Mouse (Mus musculus): ENCODE measurements around the gene Mlf2. TPM values are rescaled to one million over a fixed set of nuclear protein-coding genes. Genes with fewer than 3 reads are reported as not detected.
A peak's percentile ranks its signal among the peaks of the same experiment; 100 is the strongest.

Gene Mlf2
- total and polyA plus RNA-seq, 3 experiments = 116 to 203 (median 124) TPM

DNA sequence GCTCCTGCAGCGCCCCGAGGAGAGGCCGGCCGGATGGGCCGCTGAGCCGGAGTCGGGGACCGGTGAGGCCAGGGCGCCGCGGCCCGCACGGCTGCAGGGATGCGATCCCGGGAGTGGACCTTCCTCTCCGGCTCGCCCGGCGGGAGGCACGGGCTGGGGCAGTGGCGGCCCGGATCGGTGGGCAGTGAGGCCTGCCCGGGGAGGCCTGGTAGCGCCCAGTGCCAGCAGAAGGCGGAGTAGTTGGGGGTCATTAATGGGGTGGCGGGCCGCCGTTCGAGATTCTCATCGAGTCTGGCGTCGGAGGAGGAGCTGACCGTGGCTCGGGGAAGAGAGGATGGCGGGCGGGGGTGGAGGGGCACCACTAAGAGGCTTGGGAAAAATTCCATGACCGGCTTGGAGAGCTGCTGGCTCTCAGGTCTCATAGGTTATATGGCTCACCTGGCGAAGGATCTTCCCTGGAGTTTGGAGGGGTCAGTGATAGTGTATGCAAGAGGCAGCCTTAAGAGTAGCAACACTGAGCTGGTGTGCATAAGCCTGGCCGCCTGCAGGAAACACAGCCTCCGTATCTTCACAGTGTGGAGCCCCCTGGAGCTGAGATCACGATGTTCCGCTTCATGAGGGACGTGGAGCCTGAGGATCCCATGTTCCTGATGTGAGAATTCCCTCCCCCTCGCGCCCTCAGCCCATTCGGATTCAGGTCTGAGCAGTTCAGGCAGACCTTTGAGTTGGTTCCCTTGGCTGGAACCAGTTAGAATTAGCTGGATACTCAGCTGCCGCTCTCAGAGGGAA lies 533 bp downstream of the Mlf2 start:
- in situ Hi-C loops (cut with MboI; ENCODE audit: low pct_ligation_motif_present, low pct_unique_long_range_greater_than_20kb, low sequenced_read_pairs) = loop anchor here (10.0 kb wide), 1 partner anchor 87 kb away; the partner anchor contains the start of gene Gnb3

DNA sequence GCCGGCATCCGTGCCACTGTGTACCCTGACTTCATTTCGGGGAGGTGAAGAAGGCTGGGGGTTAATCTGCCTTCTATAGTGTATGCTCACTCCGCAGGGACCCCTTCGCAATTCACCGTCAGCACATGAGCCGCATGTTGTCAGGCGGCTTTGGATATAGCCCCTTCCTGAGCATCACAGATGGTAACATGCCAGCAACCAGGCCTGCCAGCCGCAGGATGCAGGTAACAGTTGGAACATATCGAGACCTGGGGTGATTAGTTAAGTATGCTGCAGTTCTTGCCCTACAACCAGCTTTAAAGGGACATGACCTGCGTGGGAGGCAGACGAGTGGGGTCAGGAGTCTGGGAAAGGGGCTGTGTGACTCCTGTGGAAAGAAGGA lies 1.1 kb downstream of the Mlf2 start:
- H3K4me3 ChIP-seq (replicated peaks in 1 of 3; ENCODE audit: low read depth in 2 of 3, low read length in 2 of 3, poor library complexity in 1 of 3) = peak overlapping the region; percentile 76 to 99 (median 95)
- H3K9me3 ChIP-seq (replicated peaks; ENCODE audit: low read length) = peaks cover 2% of the 10 kb centered on the region
- H3K79me2 ChIP-seq (replicated peaks; ENCODE audit: control insufficient read depth, extremely low read depth, insufficient read depth, poor library complexity, severe bottlenecking) = peaks cover 14% of the 10 kb centered on the region
- dilution Hi-C loops (cut with MboI; ENCODE audit: extremely low pct_ligation_motif_present, extremely low pct_unique_long_range_greater_than_20kb, low sequenced_read_pairs) = no loop called here
- TF ChIP-seq ZKSCAN1 (IDR thresholded peaks at IDR 0.05; ENCODE audit: borderline replicate concordance, low read depth, low read length) (no peak), UBTF (IDR thresholded peaks at IDR 0.05; ENCODE audit: low read depth, low read length) (no peak), EP300 (IDR thresholded peaks at IDR 0.05; ENCODE audit: low read length) (no peak), USF1 (IDR thresholded peaks at IDR 0.05; ENCODE audit: low read depth, low read length) (no peak), MXI1 (IDR thresholded peaks at IDR 0.05; ENCODE audit: low read depth, low read length) (no peak), MAFK (IDR thresholded peaks at IDR 0.05; ENCODE audit: insufficient replicate concordance, low read length) (no peak), RCOR1 (conservative IDR thresholded peaks at IDR 0.05; ENCODE audit: low read depth, low read length) (no peak), ELF1 (IDR thresholded peaks at IDR 0.05; ENCODE audit: low read depth, low read length) (no peak), GABPA (IDR thresholded peaks at IDR 0.05; ENCODE audit: insufficient replicate concordance, low read depth, low read length) (no peak), MAZ (IDR thresholded peaks at IDR 0.05; ENCODE audit: low read depth, low read length) (no peak), SIN3A (IDR thresholded peaks at IDR 0.05; ENCODE audit: low read length) (no peak), TCF12 (IDR thresholded peaks at IDR 0.05; ENCODE audit: low read depth, low read length) (no peak), MYC (IDR thresholded peaks at IDR 0.05; ENCODE audit: low read depth, low read length) (no peak), E2F4 (IDR thresholded peaks at IDR 0.05; ENCODE audit: insufficient replicate concordance, low read depth, low read length) (no peak), MAX (IDR thresholded peaks at IDR 0.05; ENCODE audit: low read length) (no peak), ZNF384 (IDR thresholded peaks at IDR 0.05; ENCODE audit: low read depth, low read length) (no peak), USF2 (conservative IDR thresholded peaks at IDR 0.05; ENCODE audit: low read depth, low read length) (no peak)
- peaks cover 5 to 18% of the 10 kb centered on the region in 2 experiments for H3K4me1 ChIP-seq (ENCODE audit: control insufficient read depth in 1 of 2, insufficient read depth in 2 of 2)
- H3K9ac ChIP-seq (ENCODE audit: insufficient read depth, low read depth) = peak overlapping the region; percentile 96
- no peaks in the 10 kb centered on the region for H3K27me3 ChIP-seq (replicated peaks)
- in situ Hi-C loops (cut with MboI; ENCODE audit: low pct_ligation_motif_present, low pct_unique_long_range_greater_than_20kb, low sequenced_read_pairs) = loop anchor here (10.0 kb wide), 1 partner anchor 88 kb away; the partner anchor contains the start of gene Gnb3
- peaks cover 34 to 46% of the 10 kb centered on the region in 2 experiments for H3K36me3 ChIP-seq (replicated peaks in 1 of 2; ENCODE audit: control insufficient read depth in 1 of 2, insufficient read depth in 1 of 2, low read length in 1 of 2)
- peak overlapping the region; percentile 59 for H3K4me2 ChIP-seq (ENCODE audit: insufficient read depth, low read depth, poor library complexity, severe bottlenecking)
- H3K27ac ChIP-seq (ENCODE audit: insufficient read depth, low read depth) = no peak overlapping the region
- DNase-seq (ENCODE audit: extremely low read depth) = no peak

More for the DNA sequence above, 533 bp downstream of the Mlf2 start:
- Histone ChIP-seq H3K9ac (ENCODE audit: insufficient read depth, low read depth) (peak overlapping the region; percentile 96), H3K4me1 (ENCODE audit: control insufficient read depth in 1 of 2, insufficient read depth in 2 of 2) (peaks cover 5 to 18% of the 10 kb centered on the region in 2 experiments), H3K36me3 (replicated peaks in 1 of 2; ENCODE audit: control insufficient read depth in 1 of 2, insufficient read depth in 1 of 2, low read length in 1 of 2) (peaks cover 34 to 40% of the 10 kb centered on the region in 2 experiments), H3K27ac (ENCODE audit: insufficient read depth, low read depth) (peak overlapping the region; percentile 72), H3K79me2 (replicated peaks; ENCODE audit: control insufficient read depth, extremely low read depth, insufficient read depth, poor library complexity, severe bottlenecking) (peaks cover 14% of the 10 kb centered on the region), H3K27me3 (replicated peaks) (no peaks in the 10 kb centered on the region), H3K9me3 (replicated peaks; ENCODE audit: low read length) (peaks cover 2% of the 10 kb centered on the region), H3K4me3 (replicated peaks in 1 of 3; ENCODE audit: low read depth in 2 of 3, low read length in 2 of 3, poor library complexity in 1 of 3) (peak overlapping the region; percentile 76 to 99 (median 95)), H3K4me2 (ENCODE audit: insufficient read depth, low read depth, poor library complexity, severe bottlenecking) (peak overlapping the region; percentile 59)
- DNase-seq (ENCODE audit: extremely low read depth) = peak; percentile 29
- TF ChIP-seq CHD2 (IDR thresholded peaks at IDR 0.05; ENCODE audit: low read length) (no peak), UBTF (IDR thresholded peaks at IDR 0.05; ENCODE audit: low read depth, low read length) (no peak; the same call in none of the 2 replicates), USF2 (conservative IDR thresholded peaks at IDR 0.05; ENCODE audit: low read depth, low read length) (no peak), TCF12 (IDR thresholded peaks at IDR 0.05; ENCODE audit: low read depth, low read length) (no peak), ZMIZ1 (IDR thresholded peaks at IDR 0.05; ENCODE audit: low read depth, low read length) (no peak), RCOR1 (conservative IDR thresholded peaks at IDR 0.05; ENCODE audit: low read depth, low read length) (no peak), SIN3A (IDR thresholded peaks at IDR 0.05; ENCODE audit: low read length) (peak; percentile 63), CTCF (conservative IDR thresholded peaks at IDR 0.05 in 1 of 2, IDR thresholded peaks at IDR 0.05 in 1 of 2; ENCODE audit: low read depth in 2 of 2, low read length in 2 of 2) (peak in 1 of 2 experiments; percentile 30; a peak in 1 of 4 replicates), ELF1 (IDR thresholded peaks at IDR 0.05; ENCODE audit: low read depth, low read length) (no peak)
- dilution Hi-C loops (cut with MboI; ENCODE audit: extremely low pct_ligation_motif_present, extremely low pct_unique_long_range_greater_than_20kb, low sequenced_read_pairs) = no loop called here

All from CH12.LX (cell line).